Mouse (Mus musculus): ENCODE data around the gene Adgrg6.

- TF ChIP-seq POLR2A (IDR thresholded peaks at IDR 0.05; ENCODE audit: borderline replicate concordance, control insufficient read depth, low read depth, low read length): no peak
- TF ChIP-seq CTCF (IDR thresholded peaks at IDR 0.05; ENCODE audit: control insufficient read depth, insufficient read depth, low read length): no peak
Observed at GRCm38 (mm10) chr10:14531090-14531489, 14.4 kb downstream of the Adgrg6 start.
